Mouse (Mus musculus) lung, embryonic 16.5 days (tissue): Measurements from ENCODE around the gene Kalrn. TPM values are rescaled to one million over a fixed set of nuclear protein-coding genes. Genes with fewer than 3 reads are reported as not detected.

ENCODE experiments used
- ATAC-seq: fragments of 200-750 bp; cut with Nextera tagmentation; 2 replicates; pipeline ENCODE4 v1.8.0; 2017; ENCODE audit warnings: low read depth, mild to moderate bottlenecking, moderate library complexity
- H3K27ac ChIP-seq: fragments of 300-500 bp; sonication (generic); 2 replicates; pipeline ENCODE4 v1.5.1; 2014; ENCODE audit warnings: mild to moderate bottlenecking, control low read depth, low read length
- H3K27me3 ChIP-seq: fragments of 300-500 bp; sonication (generic); 2 replicates; pipeline ENCODE4 v1.6.1; 2014; ENCODE audit warnings: low read depth, low read length, mixed read lengths; ENCODE audit not compliant: control insufficient read depth, insufficient read depth
- H3K36me3 ChIP-seq: fragments of 300-500 bp; sonication (generic); 2 replicates; pipeline ENCODE4 v1.6.1; 2014; ENCODE audit warnings: low read length; ENCODE audit not compliant: control insufficient read depth, insufficient read depth
- H3K4me1 ChIP-seq: fragments of 300-500 bp; sonication (generic); replicated peaks from 2 replicates; pipeline ENCODE4 v1.6.1; 2014; ENCODE audit warnings: low read length, mixed read lengths; ENCODE audit not compliant: control insufficient read depth, insufficient read depth
- H3K4me2 ChIP-seq: fragments of 300-500 bp; sonication (generic); 2 replicates; pipeline ENCODE4 v1.6.1; 2014; ENCODE audit warnings: low read depth, low read length, control low read depth
- H3K4me3 ChIP-seq: fragments of 300-500 bp; sonication (generic); 2 replicates; pipeline ENCODE4 v1.5.1; 2014; ENCODE audit warnings: mild to moderate bottlenecking, low read length, control low read depth
- H3K9ac ChIP-seq: fragments of 300-500 bp; sonication (generic); 2 replicates; pipeline ENCODE4 v1.6.1; 2014; ENCODE audit warnings: low read length, control low read depth
- H3K9me3 ChIP-seq: fragments of 300-500 bp; sonication (generic); 2 replicates; pipeline ENCODE4 v1.6.1; 2016; ENCODE audit warnings: low read length; ENCODE audit not compliant: control insufficient read depth
- WGBS: fragments of 180-500 bp; shearing (Covaris S2); extraction: QIAGEN DNeasy Blood & Tissue Kit; methylation state at CpG from one replicate; pipeline ENCODE4 v1.1.7; 2014; 5-methylcytosine and 5-hydroxymethylcytosine counted together
- polyA plus RNA-seq: library from polyadenylated mRNA; unstranded; fragments of >200 nt; fragmentation: Nextera tagmentation; extraction: Ambion mirVana; gene quantifications from 2 replicates; pipeline ENCODE4 v1.2.1, GENCODE M21; 2015

Kalrn gene
- polyA plus RNA-seq, 1 experiment from 2014 or later, result 16.8 TPM

GRCm38 (mm10) chr16:33934701-33935406, 638.5 kb downstream of the Kalrn start:
- no peaks in the 10 kb centered on the region for H3K9me3 ChIP-seq
- H3K27ac ChIP-seq, result peak overlapping the region; percentile 56
- peaks cover 49% of the 10 kb centered on the region for H3K4me1 ChIP-seq
- WGBS, result 26% methylated on average over 5 of the region's 5 CpGs
- no peak overlapping the region for H3K4me3 ChIP-seq
- H3K36me3 ChIP-seq, result no peaks in the 10 kb centered on the region
- no peak overlapping the region for H3K9ac ChIP-seq
- peaks cover 2% of the 10 kb centered on the region; the same call in 1 of the 2 replicates for H3K27me3 ChIP-seq
- ATAC-seq, result peak; percentile 75
- no peak overlapping the region for H3K4me2 ChIP-seq

- WGBS, result 83% methylated on average over 11 of the region's 11 CpGs
- no peak overlapping the region for H3K27ac ChIP-seq
- no peak overlapping the region for H3K4me3 ChIP-seq
- H3K9me3 ChIP-seq, result no peaks in the 10 kb centered on the region
- no peak overlapping the region for H3K4me2 ChIP-seq
- no peak overlapping the region for H3K9ac ChIP-seq
- H3K4me1 ChIP-seq, result peaks cover 44% of the 10 kb centered on the region
- no peak for ATAC-seq
- H3K27me3 ChIP-seq, result no peaks in the 10 kb centered on the region; the same call in 1 of the 2 replicates
- H3K36me3 ChIP-seq, result no peaks in the 10 kb centered on the region
Observed at GRCm38 (mm10) chr16:33933411-33933810, 639.9 kb downstream of the Kalrn start.

- H3K4me1 ChIP-seq, result peaks cover 37% of the 10 kb centered on the region
- ATAC-seq, result no peak
- WGBS, result 53% methylated on average over 5 of the region's 5 CpGs
- H3K36me3 ChIP-seq, result no peaks in the 10 kb centered on the region
- no peak overlapping the region for H3K9ac ChIP-seq
- H3K4me2 ChIP-seq, result no peak overlapping the region
- H3K27me3 ChIP-seq, result no peaks in the 10 kb centered on the region; the same call in 1 of the 2 replicates
- H3K9me3 ChIP-seq, result no peaks in the 10 kb centered on the region
- no peak overlapping the region for H3K4me3 ChIP-seq
- no peak overlapping the region for H3K27ac ChIP-seq
Observed at GRCm38 (mm10) chr16:33932126-33932525, 641.2 kb downstream of the Kalrn start.

- no peaks in the 10 kb centered on the region; the same call in 1 of the 2 replicates for H3K27me3 ChIP-seq
- H3K4me3 ChIP-seq, result no peak overlapping the region
- peaks cover 34% of the 10 kb centered on the region for H3K4me1 ChIP-seq
- H3K27ac ChIP-seq, result no peak overlapping the region
- no peak overlapping the region for H3K4me2 ChIP-seq
- no peaks in the 10 kb centered on the region for H3K9me3 ChIP-seq
- WGBS, result 42% methylated on average over 2 of the region's 2 CpGs
- no peaks in the 10 kb centered on the region for H3K36me3 ChIP-seq
- ATAC-seq, result no peak
- H3K9ac ChIP-seq, result no peak overlapping the region
Observed at GRCm38 (mm10) chr16:33931682-33932081, 641.6 kb downstream of the Kalrn start.

- Histone ChIP-seq H3K27ac (no peak overlapping the region), H3K36me3 (no peaks in the 10 kb centered on the region), H3K9me3 (no peaks in the 10 kb centered on the region), H3K27me3 (no peaks in the 10 kb centered on the region; the same call in 1 of the 2 replicates), H3K4me2 (no peak overlapping the region), H3K4me1 (peaks cover 31% of the 10 kb centered on the region), H3K4me3 (no peak overlapping the region), H3K9ac (no peak overlapping the region)
- WGBS, result 74% methylated on average over 6 of the region's 6 CpGs
- no peak for ATAC-seq
Observed at GRCm38 (mm10) chr16:33930785-33931184, 642.5 kb downstream of the Kalrn start.

- Histone ChIP-seq H3K4me2 (no peak overlapping the region), H3K9ac (no peak overlapping the region), H3K9me3 (no peaks in the 10 kb centered on the region), H3K4me1 (peaks cover 24% of the 10 kb centered on the region), H3K27ac (no peak overlapping the region), H3K4me3 (no peak overlapping the region), H3K27me3 (no peaks in the 10 kb centered on the region; the same call in 1 of the 2 replicates), H3K36me3 (no peaks in the 10 kb centered on the region)
- peak; percentile 64; the same call in 1 of the 2 replicates for ATAC-seq
- 34% methylated on average over 9 of the region's 9 CpGs for WGBS
Observed at GRCm38 (mm10) chr16:33928788-33929462, 644.4 kb downstream of the Kalrn start.

GRCm38 (mm10) chr16:33927263-33927824, 646.0 kb downstream of the Kalrn start:
- no peaks in the 10 kb centered on the region; the same call in 1 of the 2 replicates for H3K27me3 ChIP-seq
- no peak overlapping the region for H3K27ac ChIP-seq
- H3K36me3 ChIP-seq, result no peaks in the 10 kb centered on the region
- H3K4me2 ChIP-seq, result no peak overlapping the region
- no peak overlapping the region for H3K9ac ChIP-seq
- no peaks in the 10 kb centered on the region for H3K9me3 ChIP-seq
- WGBS, result 61% methylated on average over 6 of the region's 6 CpGs
- no peak overlapping the region for H3K4me3 ChIP-seq
- peaks cover 23% of the 10 kb centered on the region for H3K4me1 ChIP-seq
- no peak for ATAC-seq

- ATAC-seq, result no peak
- H3K9me3 ChIP-seq, result no peaks in the 10 kb centered on the region
- no peak overlapping the region for H3K27ac ChIP-seq
- H3K9ac ChIP-seq, result no peak overlapping the region
- H3K4me1 ChIP-seq, result peaks cover 29% of the 10 kb centered on the region
- H3K27me3 ChIP-seq, result no peaks in the 10 kb centered on the region
- H3K4me3 ChIP-seq, result no peak overlapping the region
- H3K4me2 ChIP-seq, result no peak overlapping the region
- 82% methylated on average over 8 of the region's 8 CpGs for WGBS
- H3K36me3 ChIP-seq, result no peaks in the 10 kb centered on the region; the same call in 1 of the 2 replicates
Observed at GRCm38 (mm10) chr16:33923758-33924157, 649.6 kb downstream of the Kalrn start.

- H3K27me3 ChIP-seq, result no peaks in the 10 kb centered on the region
- H3K4me1 ChIP-seq, result peaks cover 22% of the 10 kb centered on the region
- WGBS, result 46% methylated on average over 5 of the region's 5 CpGs
- H3K27ac ChIP-seq, result no peak overlapping the region
- H3K9ac ChIP-seq, result no peak overlapping the region
- H3K4me2 ChIP-seq, result no peak overlapping the region
- ATAC-seq, result no peak
- no peaks in the 10 kb centered on the region; the same call in 1 of the 2 replicates for H3K36me3 ChIP-seq
- no peak overlapping the region for H3K4me3 ChIP-seq
- no peaks in the 10 kb centered on the region for H3K9me3 ChIP-seq
Observed at GRCm38 (mm10) chr16:33923001-33923316, 650.4 kb downstream of the Kalrn start.
